Mouse (Mus musculus) T-helper 1 cell (primary cell): ENCODE data around the gene Mettl13.

ENCODE experiments used
- in situ Hi-C: fragments of 300-600 bp; cut with MboI, MseI; formaldehyde crosslinking; loops from one replicate; pipeline ENCODE4 v1.15.1; 2025; ENCODE audit warnings: high pct_unique_total_duplicates

The Mettl13 gene

DNA sequence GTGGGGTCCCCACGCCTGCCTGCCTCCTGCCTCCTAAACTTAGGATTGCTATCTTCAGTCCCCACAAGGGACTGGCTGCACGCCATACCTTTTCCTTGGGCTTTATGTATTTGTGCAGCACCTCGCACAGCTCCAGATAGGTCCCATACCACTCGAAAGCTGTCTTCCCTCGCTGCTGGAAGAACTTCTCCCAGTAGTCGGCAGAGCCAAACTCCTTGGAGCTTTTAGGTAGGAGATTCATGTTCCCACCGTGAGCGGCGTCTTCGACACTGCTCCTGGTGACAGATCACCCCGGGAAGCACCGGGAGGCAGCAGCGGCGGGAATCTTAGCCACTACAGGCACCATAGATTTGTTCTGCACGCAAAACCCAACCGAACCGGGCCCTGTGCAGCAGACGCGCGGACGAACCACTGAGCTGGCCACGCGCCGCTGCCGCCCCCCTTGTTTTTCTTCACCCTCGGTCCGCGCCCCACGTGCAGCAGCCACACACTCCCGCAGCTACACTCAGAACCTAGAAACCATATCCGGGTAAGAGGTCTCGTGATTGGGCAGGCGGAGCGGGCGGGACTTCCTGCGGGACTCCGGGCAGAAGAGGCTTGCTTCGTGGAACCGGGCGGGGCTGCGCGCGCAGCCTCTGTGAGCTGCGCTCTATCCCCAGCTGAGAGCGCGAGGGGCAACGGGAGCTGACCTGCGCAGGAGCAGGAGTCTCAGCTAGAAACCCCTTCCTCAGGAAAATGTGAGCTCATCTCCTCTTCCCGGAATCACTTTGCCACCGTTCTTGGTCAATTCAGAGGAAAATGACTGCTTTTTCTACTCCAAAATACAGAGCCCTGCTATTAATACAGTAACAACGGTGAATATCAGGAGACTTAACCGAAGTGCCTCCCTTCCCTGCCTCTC lies at the start of gene Mettl13:
Mettl13 (minus strand) TSS at position 536 of the 901 bp plus-strand sequence.
- in situ Hi-C loops, result no loop called here

DNA sequence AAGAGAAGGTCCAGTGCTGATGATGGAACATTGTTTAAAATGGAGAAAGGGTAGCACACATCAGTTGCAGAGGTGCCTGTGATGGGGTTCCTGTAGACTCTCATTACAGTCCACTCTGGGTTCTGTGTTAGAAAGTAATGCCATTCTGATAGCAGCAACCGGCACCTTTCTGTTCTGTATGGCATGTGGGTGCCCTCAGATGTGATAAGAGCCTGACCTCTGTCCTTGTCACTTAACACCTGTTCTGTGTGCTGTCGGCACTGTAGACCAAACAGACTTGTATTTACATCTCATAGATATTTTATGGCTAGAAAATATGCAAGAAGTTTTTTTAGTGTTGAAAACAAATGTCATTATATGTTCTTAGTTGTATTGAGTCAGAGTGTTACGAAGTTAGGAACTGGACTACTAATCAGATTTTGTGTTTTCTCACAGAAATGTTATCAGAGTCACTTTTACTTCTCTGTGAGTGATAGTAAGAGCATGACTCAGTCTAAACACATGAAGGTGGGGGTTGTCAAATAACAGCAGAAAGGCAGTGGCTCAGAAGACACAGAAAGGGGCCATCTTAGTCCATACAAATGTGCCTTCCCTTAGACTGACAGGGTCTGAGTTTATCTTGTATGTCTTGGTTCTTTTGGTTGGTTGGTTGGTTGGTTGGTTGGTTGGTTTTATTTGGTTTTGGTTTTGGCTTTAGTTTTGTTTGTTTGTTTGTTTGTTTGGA lies 49.2 kb upstream of the Mettl13 start:
- in situ Hi-C loops, result no loop called here

DNA sequence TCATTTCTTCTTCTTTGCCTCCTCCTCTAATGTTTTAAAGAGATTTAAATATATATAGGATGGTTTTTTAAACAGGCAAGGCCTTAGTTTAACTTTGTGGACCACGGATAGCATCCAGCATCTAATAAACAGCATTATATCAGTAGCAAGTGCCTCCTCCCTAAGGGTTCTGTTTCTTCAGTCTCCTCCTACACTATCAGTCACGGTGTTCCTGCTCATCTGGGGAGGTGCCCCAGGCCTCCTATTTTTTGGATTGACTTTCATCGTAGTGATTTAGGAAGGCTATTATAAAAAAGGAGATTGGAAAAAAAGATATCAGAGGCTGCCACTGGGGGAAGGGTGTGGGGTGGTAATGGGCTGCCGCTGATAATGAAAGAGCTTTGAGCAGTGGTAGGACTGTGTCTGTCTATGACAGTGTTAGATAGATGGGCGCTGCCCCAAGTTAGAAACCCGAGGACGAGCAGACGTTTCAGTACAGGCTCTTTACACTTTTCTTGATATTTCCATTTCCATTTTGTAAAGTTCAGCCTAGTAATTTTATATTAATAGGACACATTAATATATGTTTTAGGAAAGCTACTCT lies 42.2 kb upstream of the Mettl13 start:
- in situ Hi-C loops, result no loop called here

DNA sequence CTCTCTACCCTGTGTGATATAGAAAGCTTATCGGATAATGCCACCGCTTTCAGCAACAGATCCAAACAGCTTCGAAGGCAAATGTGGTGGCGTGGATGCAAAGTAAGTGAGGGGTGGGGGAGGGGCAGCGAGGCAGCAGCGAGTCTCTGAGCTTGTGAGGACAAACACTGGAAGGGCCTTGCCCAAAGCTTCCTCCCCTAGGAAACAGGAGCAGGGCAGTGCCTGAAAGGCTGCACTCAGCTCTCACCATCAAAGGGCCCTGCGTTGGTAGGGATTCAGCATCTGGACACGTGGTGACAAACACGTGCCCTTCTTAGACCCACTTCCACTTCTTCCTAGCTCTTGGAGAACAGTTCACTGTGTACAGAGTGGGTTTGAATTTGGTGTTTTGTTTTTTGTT lies 41.1 kb upstream of the Mettl13 start:
- in situ Hi-C loops, result loop anchor here (10.0 kb wide), 1 partner anchor 1345 kb away; no protein-coding TSS in a partner anchor

DNA sequence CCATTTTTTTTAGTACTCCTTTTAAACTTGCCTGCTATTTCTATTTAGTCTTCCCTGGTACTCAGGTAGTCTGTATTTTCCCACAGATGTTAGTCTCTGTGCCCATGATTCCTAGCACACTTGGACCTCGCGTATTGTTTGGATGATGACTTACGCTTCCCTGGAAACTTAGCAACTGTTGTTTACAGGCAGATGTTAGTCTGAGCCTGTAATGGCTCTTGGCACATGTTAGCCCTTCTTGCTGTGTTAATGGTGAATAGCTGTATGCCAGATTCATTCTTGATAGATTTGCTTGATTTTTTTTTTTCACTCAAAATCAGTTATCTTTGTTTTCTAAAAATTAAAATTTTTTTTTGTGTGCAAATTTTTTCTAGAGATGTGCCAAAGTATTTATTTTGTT lies 40.3 kb upstream of the Mettl13 start:
- in situ Hi-C loops, result loop anchor here (10.0 kb wide), 1 partner anchor 1346 kb away; no protein-coding TSS in a partner anchor

DNA sequence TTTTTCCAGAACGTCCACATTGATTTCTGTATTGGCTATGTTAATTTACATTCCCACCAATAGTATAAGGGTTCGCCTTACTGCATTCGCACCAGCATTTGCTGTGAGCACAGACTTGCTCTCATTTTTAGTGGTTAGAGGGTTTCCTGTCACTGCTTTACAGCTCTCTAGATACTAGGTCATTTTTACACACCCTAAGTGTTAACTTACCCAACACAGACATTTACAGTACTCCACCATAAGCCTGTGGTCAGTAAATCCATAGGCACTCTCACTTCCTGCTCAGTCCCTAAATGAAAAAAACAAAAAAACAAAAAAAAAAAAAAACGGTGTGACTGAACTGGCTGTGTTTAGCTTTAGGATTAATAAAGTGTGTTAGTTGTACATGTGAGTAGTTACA lies 37.9 kb upstream of the Mettl13 start:
- in situ Hi-C loops, result loop anchor here (10.0 kb wide), 1 partner anchor 1349 kb away; no protein-coding TSS in a partner anchor

DNA sequence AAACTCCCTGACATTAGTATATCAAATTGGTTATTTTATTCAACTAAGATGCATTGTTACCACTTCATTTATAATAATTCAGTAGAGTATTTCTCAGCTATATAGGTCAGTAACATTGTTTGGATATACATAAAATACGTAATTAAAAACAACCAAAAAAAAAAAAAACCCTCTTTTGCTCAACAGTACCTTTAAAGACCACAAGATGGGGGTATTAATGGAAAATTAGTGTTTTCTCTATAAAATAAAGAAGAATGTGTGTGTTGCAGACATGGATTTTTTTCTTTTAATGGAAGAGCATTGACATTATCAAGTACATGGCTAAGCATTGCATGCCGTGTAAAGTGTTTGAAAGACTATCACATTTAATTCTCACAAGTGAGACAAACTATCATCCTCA lies 34.5 kb upstream of the Mettl13 start:
- in situ Hi-C loops, result loop anchor here (10.0 kb wide), 1 partner anchor 1352 kb away; no protein-coding TSS in a partner anchor

DNA sequence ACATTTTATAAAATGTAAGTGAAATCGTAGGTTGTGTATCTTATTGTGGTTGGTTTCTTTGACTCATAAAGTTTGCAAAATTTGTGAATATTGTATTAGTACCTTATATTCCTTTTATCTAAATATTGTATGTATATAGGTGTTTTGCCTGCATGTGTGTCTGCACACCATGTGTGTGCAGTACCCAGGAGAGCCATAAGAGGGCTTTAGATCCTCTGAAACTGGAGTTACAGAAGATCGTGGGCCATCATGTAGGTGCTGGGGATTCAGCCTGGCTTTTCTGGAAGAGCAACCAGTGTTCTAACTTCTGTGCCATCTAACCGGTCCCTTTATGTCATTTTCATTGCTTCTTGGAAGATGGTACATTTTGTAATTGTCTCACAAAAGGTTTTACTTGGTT lies 26.7 kb upstream of the Mettl13 start:
- in situ Hi-C loops, result loop anchor here (10.0 kb wide), 1 partner anchor 150 kb away; no protein-coding TSS in a partner anchor

DNA sequence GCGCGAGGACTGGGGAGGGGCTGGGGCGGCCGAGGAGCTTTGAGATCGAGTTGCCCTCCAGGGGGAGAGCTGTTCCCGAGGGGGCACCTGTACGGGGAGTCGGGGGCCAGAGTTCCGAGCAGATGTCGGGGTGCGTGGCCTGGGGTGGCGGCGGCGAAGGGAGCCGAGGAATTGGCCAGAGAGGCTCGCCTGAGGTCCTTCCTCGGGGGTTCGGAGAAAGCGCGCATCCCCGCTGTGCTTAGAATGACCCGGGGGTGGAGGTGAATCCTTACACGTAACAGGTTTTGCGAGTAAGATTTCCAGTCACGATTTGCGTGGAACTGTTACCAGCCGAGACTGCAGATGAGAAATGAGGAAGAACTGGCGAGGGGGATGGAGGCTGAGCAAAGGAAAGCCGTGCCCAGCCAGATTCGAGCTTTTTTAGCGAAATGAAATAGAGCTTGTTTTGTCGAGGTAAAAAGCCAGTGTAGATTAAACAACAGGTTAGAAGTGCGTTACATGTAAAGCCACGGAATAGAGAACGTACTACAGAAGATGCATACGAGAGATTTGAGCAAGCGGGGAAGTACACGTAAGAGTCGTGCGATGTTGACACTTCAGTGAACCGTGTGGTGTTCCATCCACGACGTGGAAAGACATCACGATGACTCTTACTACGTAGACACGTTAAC lies 22.7 kb upstream of the Mettl13 start:
- in situ Hi-C loops, result loop anchor here (10.0 kb wide), 1 partner anchor 154 kb away; no protein-coding TSS in a partner anchor

DNA sequence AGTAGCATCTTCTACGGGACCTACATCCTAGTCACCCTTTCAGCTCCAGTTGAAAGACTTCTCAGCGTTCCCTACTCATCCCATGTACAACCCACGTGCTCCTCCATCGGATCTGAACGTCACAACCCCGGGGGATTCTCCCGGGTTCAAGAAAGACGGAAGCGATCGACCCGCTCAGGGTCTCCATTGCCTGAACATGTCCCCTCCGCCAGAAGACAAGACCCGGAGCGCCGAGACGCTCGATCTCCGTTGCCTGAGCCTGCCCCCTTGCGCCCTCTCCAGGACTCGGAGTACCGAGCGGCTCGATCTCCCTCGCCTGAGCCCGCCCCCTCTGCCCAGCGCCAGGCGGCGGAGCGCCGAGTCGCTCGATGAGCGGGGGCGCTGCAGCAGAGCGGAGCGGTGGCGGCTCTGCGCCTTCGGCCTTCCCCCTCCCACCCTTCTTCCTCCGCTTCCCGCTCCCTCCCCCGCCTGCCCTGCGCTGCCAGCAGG lies 22.0 kb upstream of the Mettl13 start, which contains the start of gene Vamp4:
Vamp4 (plus strand) TSS at position 256 of the 489 bp plus-strand sequence.
- in situ Hi-C loops, result loop anchor here (10.0 kb wide), 1 partner anchor 154 kb away; no protein-coding TSS in a partner anchor

DNA sequence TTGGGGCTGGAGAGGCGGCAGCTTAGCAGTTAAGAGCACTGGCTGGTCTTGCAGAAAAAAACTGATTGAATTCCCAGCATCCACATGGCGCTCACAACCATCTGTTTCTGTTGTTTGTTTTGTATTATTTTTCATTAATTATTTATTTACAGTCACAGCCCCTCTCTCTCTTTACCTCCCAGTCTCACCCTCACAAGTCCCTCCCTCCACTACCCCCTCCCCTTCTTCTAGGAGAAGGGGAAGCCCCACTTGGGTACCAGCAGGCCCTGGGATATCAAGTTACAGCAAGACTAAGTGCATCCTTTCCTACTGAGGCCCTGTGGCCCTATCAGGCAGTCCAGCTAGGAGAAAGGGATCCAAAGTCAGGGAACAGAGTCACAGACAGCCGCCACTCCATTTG lies 19.0 kb upstream of the Mettl13 start:
- in situ Hi-C loops, result loop anchor here (10.0 kb wide), 1 partner anchor 1523 kb away; no protein-coding TSS in a partner anchor

DNA sequence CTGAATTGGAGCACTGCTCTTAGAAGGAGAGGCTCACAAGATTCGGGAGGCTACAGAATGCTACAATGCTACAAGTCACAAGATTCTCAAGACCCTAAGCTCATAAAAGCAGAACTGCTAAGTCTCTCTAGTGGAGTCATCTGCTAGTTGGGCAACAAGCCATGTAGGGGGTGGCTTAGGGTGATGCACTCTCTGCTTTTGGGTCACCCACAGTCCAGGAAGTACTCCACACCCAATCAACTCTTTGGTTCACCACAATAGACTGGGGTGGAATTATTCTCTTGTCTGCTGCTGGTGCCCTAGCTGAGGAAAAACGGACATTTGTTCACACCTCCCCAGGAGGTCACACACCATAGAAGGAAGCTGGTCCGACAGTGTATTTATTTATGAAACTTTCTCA lies 16.6 kb upstream of the Mettl13 start:
- in situ Hi-C loops, result loop anchor here (10.0 kb wide), 1 partner anchor 1520 kb away; no protein-coding TSS in a partner anchor

DNA sequence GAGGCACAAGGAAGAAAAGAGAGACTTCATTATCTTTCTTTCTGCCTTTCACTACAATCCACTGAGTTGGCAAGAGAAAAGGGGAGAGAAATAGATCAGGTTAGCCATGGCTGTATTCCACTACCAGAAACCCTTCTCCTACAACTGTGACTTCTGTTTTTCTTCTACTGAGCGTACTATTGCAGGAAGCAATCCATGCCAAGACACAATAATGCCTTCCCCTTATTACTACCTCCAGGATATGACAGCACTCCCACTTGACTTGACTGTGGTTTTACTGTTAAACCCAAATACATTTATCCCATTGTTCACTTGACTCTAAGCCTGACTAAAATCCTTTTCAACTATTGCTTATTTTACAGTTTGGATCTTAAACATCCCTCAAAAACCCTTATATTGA lies 14.9 kb upstream of the Mettl13 start:
- in situ Hi-C loops, result loop anchor here (10.0 kb wide), 1 partner anchor 1518 kb away; no protein-coding TSS in a partner anchor

DNA sequence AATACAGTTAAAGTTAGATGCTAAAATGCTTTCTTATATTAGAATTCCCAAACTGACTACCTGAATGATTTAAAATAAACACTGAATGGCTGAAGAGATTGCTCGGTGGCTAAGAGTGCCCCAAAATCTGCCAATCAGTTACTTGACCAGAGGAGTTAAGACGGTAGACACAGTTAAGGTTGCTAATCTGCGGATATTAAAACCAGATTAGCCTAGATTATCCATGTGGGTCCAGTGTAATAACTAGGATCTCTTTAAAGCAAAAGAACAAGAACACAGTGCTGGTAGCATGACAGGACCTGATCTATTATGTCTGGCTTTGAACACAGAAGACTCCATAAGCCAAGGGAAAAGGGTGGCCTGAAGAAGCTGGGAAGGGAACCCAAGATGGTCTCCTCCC lies 5.8 kb upstream of the Mettl13 start:
- in situ Hi-C loops, result no loop called here

DNA sequence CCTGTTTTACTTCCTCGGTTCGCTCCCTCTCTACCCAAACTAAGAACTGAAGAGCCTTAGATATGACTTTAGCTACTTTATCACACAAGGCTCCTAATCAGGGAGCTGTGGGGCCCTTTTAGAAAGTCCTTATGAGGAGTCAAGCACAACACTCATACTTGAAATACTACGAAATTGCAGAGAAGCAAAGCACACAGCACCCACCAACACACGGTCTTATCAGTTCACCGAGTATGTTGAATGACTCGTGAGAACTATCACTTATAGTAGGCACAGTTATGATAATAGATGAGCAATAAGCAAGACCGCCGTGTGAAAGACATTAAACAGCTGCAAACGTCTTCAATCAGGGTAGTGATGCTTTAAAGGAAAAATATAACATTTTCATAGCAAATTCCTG lies 4.6 kb upstream of the Mettl13 start:
- in situ Hi-C loops, result no loop called here

DNA sequence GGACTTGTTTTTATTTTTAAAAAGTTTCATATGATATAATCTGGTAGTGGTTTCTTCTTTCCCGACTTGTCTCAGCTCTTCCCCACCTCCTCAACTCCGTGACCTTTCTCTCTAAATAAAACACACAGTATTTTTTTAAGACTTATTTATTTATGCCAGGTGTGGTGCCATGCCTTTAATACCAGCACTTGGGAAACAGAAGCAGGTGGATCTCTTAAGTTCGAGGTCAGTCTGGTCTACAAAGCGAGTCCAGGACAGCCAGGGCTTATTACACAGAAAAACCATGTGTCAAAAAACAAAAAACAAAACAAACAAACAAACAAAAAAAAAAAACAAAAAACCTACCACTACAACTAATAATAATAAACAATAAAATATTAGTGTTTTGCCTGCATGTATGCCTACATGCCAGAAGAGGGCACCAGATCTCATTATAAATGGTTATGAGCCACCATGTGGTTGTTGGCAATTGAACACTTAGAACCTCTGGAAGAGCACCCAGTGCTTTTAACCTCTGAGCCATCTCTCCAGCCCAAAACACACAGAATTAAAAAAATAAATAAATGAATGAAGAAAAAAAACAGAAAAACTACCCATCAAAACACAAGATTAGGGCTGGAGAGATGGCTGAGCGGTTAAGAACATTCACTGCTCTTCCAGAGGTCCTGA lies 1.4 kb upstream of the Mettl13 start:
- in situ Hi-C loops, result no loop called here

DNA sequence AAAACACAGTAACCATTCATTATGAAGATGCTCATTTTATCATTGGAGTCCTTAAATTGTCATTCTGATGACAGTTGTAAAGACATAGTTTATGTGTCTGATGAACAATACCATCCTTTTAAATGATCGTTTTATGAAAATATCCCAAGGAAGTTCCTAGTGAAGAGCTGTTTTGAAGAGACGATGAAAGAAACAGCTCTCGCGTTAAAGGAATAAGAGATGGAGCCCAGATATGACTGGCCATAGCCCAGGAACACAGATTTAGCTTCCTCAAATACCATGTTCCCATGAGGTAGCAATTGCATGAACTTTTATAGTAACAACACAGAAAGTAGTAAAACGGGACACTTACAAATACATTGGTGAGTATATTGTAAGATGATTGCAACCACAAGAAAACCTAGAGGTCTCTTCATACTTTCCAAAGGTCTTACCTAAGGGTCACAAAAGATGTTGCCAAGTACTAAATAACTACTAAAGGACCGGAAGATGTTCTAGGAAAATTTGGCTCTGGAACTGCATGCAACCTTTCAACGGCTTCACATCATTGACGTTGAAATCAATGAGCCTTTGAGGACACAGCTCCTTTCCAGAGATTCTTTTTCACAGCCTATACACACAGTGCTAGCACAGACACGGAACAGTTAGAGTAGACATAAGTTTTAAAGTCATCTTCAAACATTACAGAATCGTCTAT lies 714 bp upstream of the Mettl13 start:
- in situ Hi-C loops, result no loop called here

DNA sequence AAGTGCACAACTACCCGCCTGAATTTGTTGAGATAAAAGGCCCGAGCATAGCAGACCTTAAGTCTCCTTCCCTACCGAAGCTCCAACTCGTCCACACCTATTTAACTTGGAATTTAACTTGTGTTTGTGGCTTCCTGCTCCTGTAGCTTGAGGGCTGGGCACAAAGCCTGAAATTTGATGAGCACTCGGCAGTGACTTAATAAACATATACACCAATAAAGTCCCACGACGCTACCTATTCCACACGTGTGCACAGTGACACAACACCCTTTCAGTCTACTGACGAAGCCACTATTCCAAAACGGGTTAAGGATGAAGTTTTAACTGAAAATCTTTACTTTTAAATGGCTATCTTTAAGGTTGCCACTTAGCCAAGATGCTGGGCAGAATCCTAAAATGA lies 744 bp downstream of the Mettl13 start:
- in situ Hi-C loops, result no loop called here

DNA sequence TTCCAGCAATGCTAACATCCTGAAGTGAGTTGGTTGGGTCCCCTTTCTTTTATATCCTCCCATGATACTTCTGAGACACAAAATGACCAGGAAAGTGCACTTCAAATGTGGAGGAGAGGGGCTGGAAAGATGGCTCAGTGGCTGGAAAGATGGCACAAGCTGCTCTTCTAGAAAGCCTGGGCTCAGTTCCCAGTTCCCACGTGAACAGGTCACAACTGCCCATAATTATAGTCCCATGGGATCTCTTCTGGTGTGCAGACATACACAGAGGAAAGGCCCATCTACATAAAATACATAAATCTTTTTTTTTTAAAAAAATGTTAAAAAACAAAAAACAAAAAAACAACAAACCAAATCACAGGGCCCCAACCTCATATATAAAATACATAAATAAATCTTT lies 5.1 kb downstream of the Mettl13 start:
- in situ Hi-C loops, result no loop called here
